Mouse (Mus musculus) liver, embryonic 14.5 days (tissue): Measurements from ENCODE around the gene Tmprss6.

Source experiments
- CTCF ChIP-seq: IDR thresholded peaks from 2 replicates; pipeline ENCODE4 v1.5.1; 2016; ENCODE audit warnings: antibody characterized with exemption, low read depth, control low read depth
- EP300 ChIP-seq: IDR thresholded peaks from 2 replicates; pipeline ENCODE4 v1.6.1; 2016; ENCODE audit warnings: antibody characterized with exemption, low read depth

- TF ChIP-seq CTCF (no peak), EP300 (no peak)
These were observed 72.9 kb downstream of the Tmprss6 start, which contains the start of gene Tex33 for GRCm38 (mm10) chr15:78395478-78395962.
